Mouse (Mus musculus): Measurements from ENCODE around the gene Safb2. TPM values are rescaled to one million over a fixed set of nuclear protein-coding genes. Genes with fewer than 3 reads are reported as not detected.

Safb2 gene
- total RNA-seq, 2 experiments from 2014 or later, result 153 to 350 TPM

DNA sequence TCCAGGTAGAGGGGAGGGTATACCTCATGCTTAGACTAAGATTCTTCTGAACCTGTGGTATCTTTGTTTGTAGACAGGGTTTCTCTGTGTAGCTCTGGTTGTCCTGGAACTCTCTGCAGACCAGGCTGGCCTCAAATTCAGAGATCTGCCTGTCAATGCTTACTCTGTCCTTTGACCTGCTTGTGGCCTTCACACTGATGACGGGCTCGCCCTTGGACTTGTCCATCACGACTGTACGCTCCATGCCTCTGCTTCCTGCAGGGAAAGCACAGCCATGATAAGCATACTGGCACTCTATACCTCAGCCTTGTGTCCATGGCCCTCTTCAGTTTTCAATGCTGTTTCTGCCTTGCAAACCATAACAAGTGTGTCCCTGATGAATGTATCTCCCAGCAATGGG is 17.0 kb downstream of the Safb2 start:
- no peak for ATAC-seq (replicated peaks; ENCODE audit: low FRiP score, poor library complexity, severe bottlenecking)

DNA sequence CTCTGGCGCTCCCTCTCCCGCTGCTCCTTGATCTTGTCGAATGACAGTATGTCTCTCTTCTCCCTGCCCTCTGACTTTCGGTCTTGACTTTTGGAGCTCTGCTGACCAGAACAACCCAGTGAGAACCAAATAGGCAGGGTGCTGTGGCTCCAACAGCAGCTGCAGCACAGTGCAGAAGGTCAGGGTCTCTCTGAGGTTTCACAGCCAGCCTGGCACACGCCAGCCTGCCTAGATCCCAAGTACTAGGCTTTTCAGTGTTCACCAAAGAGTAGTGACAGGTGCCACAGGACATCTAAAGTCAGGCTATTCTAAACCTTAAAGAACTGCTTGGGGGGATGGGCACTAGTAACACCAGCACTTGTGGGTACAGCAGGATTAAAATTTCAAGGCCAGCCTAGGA is 17.5 kb downstream of the Safb2 start:
- ATAC-seq (replicated peaks; ENCODE audit: low FRiP score, poor library complexity, severe bottlenecking), result no peak

DNA sequence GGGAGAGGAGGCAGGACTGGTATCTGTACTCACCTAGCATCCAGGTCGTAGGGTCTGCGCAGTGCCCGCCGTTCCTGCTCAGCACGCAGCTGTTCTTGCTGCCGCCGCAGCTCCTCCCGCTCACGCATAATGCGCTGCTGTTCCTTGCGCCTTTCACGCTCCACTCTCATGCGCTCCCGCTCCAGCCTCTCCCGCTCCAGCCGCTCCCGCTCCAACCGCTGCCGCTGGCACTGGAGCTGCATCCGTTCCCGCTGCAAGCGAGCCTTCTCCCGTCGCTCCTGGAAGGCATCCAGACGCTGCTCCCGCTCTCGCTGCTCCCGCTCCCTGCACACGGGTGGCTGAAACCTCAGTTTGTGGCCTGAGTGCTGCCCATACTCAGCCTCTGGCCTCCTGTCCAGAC is 18.1 kb downstream of the Safb2 start:
- ATAC-seq (replicated peaks; ENCODE audit: low FRiP score, poor library complexity, severe bottlenecking), result no peak

DNA sequence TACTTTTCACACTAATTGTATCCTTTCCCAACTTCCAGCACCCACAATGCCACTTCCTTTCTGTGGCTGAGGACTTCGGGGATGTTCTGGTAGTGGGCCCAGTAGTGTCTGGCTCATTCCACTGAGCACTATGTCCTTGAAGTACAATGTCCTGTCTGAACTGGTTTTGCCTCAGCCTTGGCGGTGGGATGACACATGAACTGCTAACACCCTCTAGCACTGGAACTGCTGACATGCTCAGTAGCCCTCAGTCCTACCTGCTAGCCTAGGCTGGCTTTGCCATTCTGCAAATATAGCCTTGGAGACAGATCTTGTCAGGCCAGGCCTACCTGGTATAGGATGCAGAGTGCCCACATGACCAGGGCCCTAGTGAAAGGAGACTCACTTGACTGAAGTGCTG is 22.5 kb downstream of the Safb2 start:
- no peak for ATAC-seq (replicated peaks; ENCODE audit: low FRiP score, poor library complexity, severe bottlenecking)

DNA sequence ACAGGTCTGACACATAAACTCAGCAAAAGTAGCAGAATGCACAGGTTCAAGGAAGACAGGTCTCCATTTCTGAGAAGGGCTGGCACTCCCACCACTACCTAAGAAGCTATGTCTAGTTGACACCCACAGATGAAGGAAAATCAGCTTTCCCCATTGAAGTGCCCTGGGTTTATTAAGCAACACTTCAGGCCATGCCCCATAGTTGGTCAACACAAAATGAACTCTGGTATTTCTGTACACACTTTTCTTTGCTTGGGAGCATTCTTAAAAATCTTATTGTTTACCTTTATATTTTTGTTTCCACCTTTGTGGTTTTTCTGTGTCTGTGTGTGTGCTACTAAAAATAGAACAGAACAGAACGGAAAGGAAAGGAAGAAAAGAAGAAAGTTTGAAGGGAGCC is 24.3 kb downstream of the Safb2 start:
- ATAC-seq (replicated peaks; ENCODE audit: low FRiP score, poor library complexity, severe bottlenecking), result no peak

DNA sequence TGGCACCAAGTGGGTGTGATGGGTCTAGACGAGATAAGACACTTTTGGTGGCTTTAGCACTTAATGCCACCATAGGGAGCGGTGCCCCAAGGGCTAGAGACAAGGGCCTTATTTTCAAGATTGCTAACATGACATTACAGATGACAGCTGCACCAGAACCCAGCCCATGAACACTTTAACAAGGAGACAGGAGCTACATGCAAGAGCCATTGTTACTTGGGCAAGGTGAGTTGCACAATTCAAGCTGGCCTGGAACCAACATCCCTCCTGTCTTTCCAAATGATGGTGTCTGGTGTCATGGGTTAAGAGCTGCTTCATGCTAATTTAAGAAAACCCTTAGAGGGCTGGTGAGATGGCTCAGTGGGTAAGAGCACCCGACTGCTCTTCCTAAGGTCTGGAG is 25.0 kb downstream of the Safb2 start:
- ATAC-seq (replicated peaks; ENCODE audit: low FRiP score, poor library complexity, severe bottlenecking), result no peak

DNA sequence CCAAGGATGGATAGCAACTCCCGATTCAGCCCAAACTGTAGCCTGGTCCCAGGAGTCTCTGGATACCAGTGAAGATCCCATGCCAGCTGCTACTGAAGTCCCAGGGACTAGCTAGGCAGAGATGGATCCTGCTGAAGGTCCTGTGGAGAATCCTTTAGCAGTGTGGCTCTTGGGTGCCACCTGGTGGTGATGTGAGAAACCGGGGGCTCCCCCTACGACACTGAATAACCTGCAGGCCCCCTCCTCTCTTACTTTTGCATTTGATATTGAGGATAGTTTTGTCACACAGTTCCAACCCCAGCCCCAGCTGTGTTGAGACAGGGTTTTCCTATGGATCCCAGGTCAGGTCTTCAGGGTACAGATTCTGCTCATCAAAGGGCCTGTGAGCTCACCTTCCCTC is 25.9 kb downstream of the Safb2 start:
- peak; percentile 61; the same call in 1 of the 2 replicates for ATAC-seq (replicated peaks; ENCODE audit: low FRiP score, poor library complexity, severe bottlenecking)

DNA sequence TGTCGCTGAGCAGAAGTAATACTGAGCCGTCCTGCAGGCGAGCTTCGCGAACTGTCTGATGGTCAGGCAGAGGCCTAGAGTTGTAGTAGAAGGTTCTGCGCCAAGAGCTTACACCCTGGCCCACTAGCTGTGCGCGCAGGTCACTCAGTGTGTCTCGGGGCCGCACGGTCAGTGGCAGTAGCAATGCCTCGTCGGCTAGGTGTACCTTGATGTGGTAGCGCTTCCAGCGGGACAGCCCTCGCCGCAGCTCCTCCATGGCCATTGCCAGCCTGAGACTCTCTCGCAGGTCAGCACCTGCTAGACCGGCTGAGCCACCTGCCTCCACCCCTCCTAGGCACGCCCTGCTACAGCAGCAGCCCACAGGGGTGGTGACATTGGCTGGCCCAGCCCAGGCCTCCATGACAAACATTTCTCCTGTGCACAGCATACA is 30.2 kb downstream of the Safb2 start, which contains the start of gene Gm20219:
TSS of gene Gm20219 (minus strand) at position 266 of the 430 bp plus-strand sequence.
- ATAC-seq (replicated peaks; ENCODE audit: low FRiP score, poor library complexity, severe bottlenecking), result no peak

DNA sequence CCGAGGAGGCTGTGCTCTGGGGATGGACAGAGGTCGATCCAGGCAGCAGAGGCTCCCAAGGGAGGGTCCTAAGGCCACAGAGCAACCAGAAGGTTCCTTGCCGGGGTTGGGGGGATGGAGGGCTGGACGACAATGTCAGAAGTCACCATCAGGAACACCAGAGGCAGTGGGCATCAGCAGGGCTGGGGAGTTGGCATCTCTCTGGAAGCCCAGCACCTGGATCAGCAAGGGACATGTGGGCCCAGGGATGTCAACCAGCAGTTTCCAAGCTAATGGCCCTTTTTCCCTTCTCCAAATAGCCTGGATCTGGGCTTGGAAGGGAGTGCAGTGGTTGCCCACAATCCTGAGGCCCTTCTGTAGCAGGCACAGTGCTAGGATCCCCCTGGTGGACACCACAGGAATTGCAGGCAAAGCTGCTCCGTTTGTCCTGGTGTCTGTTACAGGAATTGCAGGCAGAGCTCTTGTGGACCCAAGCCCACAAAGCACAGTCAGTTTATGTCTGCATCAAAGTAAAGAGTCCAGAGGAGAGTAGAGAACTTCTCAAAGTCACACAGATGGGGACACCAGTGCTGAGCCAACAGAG is 31.5 kb downstream of the Safb2 start:
- peak; percentile 81 for ATAC-seq (replicated peaks; ENCODE audit: low FRiP score, poor library complexity, severe bottlenecking)

DNA sequence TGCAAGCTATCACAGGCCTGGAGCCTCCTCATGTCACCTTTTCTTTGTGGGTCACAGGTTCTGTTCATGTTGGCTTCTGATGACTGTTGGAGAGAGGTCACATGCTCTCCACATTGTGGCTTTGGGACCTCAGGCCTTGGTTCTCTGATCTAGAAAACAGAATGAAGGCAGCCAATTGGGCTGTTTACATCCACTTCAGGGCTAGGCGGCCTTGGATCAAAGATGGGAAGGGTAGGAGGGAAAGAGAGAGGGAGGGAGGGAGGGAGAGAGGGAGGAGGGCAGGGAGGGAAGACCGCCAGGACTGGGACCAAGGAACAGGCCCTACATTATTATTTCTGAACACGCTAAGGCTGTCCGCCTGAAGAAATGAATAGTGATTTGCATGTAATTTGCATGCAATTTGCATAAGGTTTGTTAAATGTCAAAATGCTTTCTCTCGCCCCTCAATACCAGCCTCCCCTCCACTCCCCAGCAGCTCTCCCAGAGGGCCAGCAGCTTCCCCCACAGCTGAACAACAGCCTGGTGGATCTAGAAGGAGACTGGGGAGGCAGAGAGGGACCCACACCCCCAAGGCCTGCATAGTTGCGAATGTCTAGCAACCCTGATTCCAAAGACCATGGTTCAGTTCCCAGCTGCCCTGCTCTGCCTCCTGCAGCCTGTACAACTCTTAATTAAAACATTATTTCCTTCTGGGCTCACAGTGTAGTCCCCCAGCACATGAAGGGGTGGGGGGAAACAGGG is 32.4 kb downstream of the Safb2 start:
- no peak for ATAC-seq (replicated peaks; ENCODE audit: low FRiP score, poor library complexity, severe bottlenecking)

DNA sequence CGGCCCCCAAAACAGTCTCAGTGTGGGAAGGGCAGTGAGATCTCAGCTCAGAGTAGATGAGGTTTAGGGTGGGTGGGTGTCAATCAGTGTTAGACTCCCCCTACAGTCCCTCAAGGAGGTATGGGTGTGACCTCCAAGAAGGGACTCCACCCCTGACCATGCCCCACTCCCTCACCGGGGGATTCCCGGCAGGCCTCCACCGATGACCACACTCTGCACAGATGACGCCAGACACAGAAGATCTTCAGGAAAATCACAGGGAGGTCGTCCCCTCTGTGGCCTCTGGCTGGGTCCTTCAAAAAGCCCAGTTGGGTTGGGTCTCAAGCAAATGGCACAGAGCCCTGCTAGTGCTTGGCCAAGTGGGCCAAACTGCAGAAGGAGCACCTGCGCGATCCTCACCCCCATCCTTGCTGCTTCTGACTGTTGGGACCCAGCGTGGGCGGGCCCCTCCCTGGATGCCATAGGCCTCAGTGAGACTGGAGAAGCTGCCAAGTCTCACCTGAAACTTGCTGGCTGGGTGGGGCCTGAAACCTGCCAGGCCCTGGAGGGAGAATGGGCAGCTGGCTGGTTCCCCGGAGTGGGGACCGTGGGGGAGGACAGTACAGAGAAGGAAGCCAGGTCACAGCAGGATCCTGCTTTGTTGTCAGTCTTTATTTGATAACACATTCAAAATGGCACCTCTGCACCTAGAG is 33.5 kb downstream of the Safb2 start:
- no peak for ATAC-seq (replicated peaks; ENCODE audit: low FRiP score, poor library complexity, severe bottlenecking)

DNA sequence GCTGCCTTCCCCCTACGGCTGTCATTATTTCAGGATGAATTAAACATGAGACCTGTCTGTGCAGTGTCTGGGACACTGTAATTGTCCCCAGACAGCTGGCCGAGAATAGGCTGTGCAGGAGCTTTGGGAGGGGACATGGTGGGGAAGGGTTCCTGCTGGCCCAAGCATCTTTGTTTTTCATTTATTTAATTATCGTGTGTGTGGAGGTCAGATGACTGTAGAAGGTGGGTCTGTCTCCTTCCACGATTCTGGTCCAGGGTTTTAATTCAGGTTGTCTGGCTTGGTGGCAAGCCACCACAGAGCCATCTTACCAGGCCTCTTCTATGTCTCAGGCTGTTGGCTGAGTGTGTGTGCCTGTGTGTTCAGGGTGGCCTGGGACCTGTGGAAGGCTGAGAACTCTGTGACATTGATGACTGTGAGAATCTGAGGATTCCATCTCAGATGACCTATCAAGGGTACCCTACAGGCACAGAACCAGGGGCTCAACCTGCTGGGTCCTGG is 35.7 kb downstream of the Safb2 start:
- no peak for ATAC-seq (replicated peaks; ENCODE audit: low FRiP score, poor library complexity, severe bottlenecking)

DNA sequence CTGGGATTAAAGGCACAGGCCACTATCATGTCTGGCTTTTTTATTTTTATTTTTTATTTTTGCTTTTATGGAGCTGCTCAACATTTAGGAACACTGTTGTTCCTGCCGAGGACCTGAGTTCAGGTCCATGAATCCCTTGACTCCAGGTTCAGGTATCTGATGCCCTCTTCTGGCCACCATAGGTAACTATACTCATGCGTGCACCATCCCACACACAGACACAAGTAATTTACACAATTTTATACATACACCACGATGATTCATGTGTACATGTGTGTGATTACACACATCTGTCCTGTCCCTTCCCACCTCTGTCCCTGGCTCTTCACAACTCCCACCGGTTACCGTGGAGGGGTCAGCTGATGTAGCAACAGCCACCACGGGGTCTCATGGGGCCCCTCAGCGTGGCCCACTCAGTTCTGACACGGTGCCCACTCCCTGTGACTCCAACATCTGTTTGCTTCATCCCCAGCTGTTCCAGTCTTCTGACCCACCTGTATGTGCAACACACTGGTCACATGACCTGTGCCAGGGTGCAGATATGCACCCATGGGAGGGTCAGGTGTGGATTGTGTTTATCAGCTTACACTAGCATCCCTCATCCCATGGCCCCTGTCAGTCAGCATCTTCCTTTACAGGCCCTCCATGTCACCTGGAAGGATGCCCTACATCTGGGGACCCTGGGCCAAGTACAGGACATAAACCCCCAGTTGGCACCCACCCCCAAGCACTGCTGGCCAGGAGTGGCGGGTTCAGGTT is 36.4 kb downstream of the Safb2 start:
- ATAC-seq (replicated peaks; ENCODE audit: low FRiP score, poor library complexity, severe bottlenecking), result no peak

DNA sequence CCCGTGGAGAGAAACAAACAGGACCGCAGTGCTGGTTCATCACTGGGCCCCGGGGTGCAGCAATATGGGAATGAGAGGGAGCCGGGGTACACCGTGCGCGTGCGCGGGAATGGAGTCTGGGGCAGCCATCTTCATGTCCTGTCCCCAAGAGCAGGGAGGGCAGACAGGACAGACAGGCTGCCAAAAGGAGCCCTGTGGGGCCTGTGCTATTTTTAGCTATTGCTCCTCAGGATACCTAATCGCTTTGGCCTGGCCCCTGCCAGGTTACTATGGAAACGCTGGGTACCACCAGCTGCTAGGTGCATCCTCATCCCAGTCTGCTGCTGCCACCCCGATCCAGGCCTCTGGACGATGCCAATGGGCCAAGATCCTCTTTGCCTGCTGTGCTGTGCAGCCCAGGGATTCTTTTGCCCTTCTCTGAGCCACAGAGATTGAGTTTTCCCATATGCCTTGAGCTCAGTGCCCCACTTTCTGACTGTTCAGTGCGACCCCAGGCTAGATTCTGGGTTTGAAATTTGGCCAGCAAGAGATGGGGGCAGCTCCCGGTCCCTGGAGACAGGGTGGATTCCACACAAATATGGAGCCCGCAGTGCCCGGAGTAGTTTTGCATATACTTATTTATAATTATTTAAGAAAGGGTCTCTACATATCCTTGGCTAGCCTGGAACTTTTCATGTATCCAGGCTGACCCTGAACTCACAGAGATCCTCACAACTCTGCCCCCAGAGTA is 37.1 kb downstream of the Safb2 start:
- no peak for ATAC-seq (replicated peaks; ENCODE audit: low FRiP score, poor library complexity, severe bottlenecking)

DNA sequence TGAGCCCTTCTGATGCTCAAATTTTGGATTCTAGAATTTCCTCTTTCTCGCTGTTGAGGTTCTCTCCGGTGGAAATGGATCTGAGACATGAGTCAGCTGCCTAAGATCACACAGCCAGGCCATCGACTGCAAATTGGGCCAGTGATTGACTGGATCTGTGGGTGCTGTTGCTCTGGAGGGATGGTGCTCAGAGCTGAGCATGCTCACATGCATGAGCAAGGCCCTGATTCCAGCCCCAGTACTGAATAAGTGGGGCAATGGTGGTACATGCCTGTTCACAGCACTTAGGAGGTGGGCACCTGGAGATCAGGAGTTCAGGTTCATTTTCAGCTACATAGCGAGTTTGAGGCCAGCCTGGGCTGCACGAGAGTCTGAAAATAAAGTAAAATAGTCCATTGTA is 37.8 kb downstream of the Safb2 start:
- no peak for ATAC-seq (replicated peaks; ENCODE audit: low FRiP score, poor library complexity, severe bottlenecking)

DNA sequence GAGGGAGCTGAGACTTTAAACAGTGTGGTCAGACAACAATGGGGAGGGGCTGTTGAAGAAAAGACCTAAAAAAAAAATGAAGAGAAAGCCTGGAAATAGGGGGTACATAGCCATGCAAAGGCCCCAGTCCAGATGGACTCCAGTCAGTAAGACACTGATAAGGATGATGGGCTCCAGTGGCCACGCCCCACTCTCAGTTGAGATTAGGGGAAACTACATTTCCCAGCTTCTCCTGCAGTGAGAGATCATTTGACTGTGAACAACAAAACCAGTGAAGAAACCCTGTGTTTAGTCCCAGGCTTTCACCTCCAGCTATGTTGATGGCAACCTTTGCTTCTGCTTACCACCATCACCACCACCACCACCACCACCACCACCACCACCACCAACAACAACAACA is 38.4 kb downstream of the Safb2 start:
- no peak for ATAC-seq (replicated peaks; ENCODE audit: low FRiP score, poor library complexity, severe bottlenecking)

DNA sequence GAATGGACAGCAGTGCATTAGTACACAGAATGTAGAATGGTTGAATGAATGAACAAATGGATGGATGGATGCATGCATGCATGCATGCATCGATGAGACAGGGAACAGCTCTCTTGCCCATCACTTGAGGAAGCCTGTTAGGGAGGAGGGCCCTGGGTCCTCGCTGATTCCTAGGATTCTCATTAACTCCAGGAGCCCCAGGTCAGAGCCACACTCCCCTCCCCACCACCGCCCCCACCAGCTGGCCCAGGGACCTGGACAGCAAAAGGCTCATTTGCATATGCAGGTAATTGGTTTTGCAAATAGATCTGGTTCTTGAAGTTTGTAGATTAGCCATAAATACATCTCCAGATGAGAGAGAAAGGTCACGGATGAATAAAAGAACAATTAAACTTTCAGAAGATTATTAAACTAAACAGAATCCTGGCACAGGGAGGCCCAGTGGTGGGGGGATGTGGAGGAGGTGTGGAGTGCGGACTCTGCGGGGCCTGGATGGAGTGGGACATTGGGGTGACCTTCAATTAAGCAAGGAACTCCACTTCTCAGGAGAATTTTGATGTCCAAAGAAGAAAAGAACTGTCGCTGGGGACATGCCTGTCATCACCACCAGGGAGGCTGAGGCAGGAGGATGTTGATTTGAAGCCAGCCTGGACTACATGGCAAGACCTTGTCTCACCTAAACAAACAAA is 39.5 kb downstream of the Safb2 start:
- ATAC-seq (replicated peaks; ENCODE audit: low FRiP score, poor library complexity, severe bottlenecking), result no peak

DNA sequence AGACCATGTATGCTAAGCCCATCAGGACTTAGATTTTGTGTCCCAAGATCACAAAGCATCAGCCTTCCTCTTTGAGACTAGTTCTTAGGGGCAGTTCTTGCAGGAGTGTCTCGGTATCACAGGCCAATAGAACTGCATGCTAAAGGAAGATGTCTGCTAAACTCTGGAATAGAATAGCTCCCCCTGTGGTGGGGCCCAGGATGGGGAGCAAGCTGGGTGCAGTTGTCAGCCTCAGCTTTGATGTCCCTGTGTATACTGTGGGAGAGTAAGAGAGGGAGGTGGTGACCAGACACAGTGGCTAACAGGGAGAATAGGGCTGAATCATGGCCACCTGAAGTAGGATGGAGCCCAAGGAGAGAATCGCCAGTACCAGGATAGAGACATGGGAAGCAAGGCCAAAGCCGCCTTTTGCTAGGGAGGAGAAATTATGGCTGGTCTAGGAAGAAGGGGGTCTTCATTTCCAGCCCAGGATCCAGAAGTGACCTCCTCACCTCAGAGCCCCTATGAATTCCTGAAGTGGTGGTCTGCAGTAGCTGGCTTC is 40.6 kb downstream of the Safb2 start:
- no peak for ATAC-seq (replicated peaks; ENCODE audit: low FRiP score, poor library complexity, severe bottlenecking)

DNA sequence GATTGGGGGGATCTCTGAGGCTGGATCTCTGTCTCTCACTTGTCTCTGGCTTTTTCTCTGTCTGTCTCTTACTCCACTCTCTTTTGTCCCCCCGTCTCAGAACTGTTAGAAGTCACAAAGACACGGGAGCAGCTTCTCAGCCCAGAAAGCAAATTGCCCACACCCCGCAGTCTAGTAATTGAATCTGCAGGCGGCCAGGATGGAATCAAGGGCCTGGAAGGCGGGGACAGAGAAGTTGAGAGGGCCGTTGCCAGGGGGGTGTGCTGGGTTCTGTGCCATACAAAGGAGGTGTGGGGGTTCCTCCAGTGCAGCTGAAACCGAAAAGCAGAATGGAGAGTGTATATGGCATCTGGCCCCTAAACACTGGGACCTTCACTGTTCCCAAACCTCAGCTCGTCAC is 41.6 kb downstream of the Safb2 start:
- no peak for ATAC-seq (replicated peaks; ENCODE audit: low FRiP score, poor library complexity, severe bottlenecking)

All from erythroid progenitor cell, adult 5-6 weeks (primary cell).